Mouse (Mus musculus): ENCODE measurements around the gene Exd1. TPM values are rescaled to one million over a fixed set of nuclear protein-coding genes. Genes with fewer than 3 reads are reported as not detected.

Exd1 gene
- polyA plus RNA-seq, 1 experiment from 2014 or later, result 0.44 TPM

DNA sequence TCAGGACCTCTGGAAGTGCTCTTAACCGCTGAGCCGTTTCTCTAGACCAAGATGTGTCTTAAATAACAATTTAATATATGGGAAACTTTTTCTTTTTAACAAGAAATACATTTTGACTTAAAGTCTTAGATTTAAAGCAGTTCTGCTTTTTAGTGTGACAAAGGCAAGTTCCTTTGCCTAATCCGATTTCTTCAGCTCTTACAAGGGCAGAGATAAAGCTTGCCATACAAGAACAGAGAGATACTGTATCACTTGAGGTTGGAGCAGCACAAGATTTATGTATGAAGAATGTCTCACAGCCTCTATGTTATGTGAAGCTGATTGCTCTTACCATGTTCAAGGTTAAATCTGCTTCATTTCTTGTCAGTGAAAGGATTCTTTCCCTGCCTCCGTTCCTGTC, 17.9 kb upstream of the Exd1 start:
- no peaks in the 10 kb centered on the region for H3K4me1 ChIP-seq
- H3K36me3 ChIP-seq, result peaks cover 13% of the 10 kb centered on the region
- H3K9me3 ChIP-seq (replicated peaks), result no peaks in the 10 kb centered on the region
- 94% methylated on average over 4 of the region's 4 CpGs for WGBS
- no peak overlapping the region for H3K27ac ChIP-seq
- no peak overlapping the region for H3K4me3 ChIP-seq
- no peak for DNase-seq (ENCODE audit: low spot score)
- H3K27me3 ChIP-seq (ENCODE audit: low read depth, poor library complexity, severe bottlenecking), result no peaks in the 10 kb centered on the region

DNA sequence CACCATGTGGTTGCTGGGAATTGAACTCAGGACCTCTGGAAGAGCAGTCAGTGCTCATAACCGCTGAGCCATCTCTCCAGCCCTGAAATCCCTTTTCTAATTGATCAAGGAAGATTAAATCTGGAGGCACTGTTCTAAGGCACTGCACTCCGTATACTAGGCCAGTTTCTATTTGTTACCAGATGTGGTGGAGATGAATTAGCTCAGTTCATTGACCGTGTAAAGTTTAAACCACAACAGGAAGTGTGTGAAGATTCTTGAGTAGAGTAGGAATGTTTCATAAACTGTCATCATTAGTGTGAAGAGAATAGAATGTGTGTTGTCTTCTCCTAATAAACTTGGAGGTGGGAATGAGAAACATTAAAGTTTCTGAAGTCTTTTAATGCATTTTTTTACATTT, 14.4 kb upstream of the Exd1 start:
- Histone ChIP-seq H3K36me3 (peaks cover 13% of the 10 kb centered on the region), H3K4me3 (no peak overlapping the region), H3K9me3 (replicated peaks) (no peaks in the 10 kb centered on the region), H3K4me1 (peaks cover 10% of the 10 kb centered on the region), H3K27ac (no peak overlapping the region), H3K27me3 (ENCODE audit: low read depth, poor library complexity, severe bottlenecking) (no peaks in the 10 kb centered on the region)
- WGBS, result 88% methylated on average over 3 of the region's 3 CpGs
- DNase-seq (ENCODE audit: low spot score), result no peak

DNA sequence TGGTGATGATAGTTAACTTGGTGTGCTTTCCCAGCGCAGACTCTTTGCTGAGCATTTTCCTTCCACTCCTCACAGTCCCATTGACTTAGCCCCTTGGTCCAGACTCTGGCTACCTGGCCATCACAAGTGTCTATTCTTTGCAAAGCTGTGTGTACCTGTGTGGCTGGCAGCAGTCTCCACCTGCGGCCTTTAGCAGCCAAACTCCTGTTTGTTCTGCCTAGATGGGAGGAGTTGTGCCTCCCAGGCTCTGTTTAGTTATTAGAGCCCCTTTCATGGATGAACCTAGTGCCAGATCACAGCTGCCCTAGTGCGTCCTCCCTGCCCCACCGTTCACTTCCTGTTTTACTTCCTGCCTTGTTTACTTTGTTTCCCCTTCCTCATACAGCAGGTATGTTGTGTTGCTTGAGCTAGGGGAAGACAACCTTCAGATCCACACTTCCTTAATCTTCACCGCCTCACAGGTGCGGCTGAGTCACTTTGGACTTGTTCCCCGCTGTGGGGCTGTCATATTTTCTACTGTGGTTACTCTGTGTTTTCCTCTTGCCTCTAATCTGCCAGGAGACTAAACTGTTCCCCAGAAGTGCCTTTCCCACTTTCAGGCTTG, 11.4 kb upstream of the Exd1 start:
- Histone ChIP-seq H3K4me1 (peaks cover 10% of the 10 kb centered on the region), H3K36me3 (peaks cover 6% of the 10 kb centered on the region; the same call in 1 of the 2 replicates), H3K9me3 (replicated peaks) (no peaks in the 10 kb centered on the region), H3K4me3 (no peak overlapping the region), H3K27me3 (ENCODE audit: low read depth, poor library complexity, severe bottlenecking) (no peaks in the 10 kb centered on the region), H3K27ac (no peak overlapping the region)
- no peak for DNase-seq (ENCODE audit: low spot score)
- whole genome bisulfite sequencing, result 83% methylated on average over 7 of the region's 7 CpGs

DNA sequence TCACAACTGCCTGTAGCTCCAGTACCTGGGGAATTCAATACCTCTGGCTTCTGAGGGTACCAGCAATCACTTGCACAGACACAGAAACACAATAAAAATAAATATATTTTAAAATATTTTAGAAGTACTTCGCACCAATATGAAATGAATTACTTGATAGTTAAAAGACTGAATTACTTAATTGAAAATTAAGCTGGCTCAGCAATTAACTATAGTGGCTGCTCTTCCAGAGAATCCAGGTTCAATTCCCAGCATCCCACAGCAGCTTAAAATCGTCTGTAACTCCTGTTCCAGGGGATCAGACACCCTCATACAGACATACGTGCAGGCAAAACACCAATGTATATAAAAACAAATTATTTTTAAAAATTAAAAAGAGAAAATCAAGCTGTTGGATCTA, 10.6 kb upstream of the Exd1 start:
- Histone ChIP-seq H3K27ac (no peak overlapping the region), H3K4me3 (no peak overlapping the region), H3K4me1 (peaks cover 10% of the 10 kb centered on the region), H3K9me3 (replicated peaks) (no peaks in the 10 kb centered on the region), H3K36me3 (peaks cover 4% of the 10 kb centered on the region; the same call in 1 of the 2 replicates), H3K27me3 (ENCODE audit: low read depth, poor library complexity, severe bottlenecking) (no peaks in the 10 kb centered on the region)
- 90% methylated on average over 3 of the region's 3 CpGs for WGBS
- no peak for DNase-seq (ENCODE audit: low spot score)

- 81% methylated on average over 2 of the region's 2 CpGs for WGBS
- Histone ChIP-seq H3K4me3 (no peak overlapping the region), H3K9me3 (replicated peaks) (no peaks in the 10 kb centered on the region), H3K27me3 (ENCODE audit: low read depth, poor library complexity, severe bottlenecking) (no peaks in the 10 kb centered on the region), H3K27ac (no peak overlapping the region), H3K36me3 (0 out of 2 replicates have a peak, but pooled peaks cover 4% of the 10 kb centered on the region), H3K4me1 (peaks cover 17% of the 10 kb centered on the region)
- DNase-seq (ENCODE audit: low spot score), result no peak
Measured at GRCm38 (mm10) chr2:119549678-119550077, 2.3 kb upstream of the Exd1 start.

DNA sequence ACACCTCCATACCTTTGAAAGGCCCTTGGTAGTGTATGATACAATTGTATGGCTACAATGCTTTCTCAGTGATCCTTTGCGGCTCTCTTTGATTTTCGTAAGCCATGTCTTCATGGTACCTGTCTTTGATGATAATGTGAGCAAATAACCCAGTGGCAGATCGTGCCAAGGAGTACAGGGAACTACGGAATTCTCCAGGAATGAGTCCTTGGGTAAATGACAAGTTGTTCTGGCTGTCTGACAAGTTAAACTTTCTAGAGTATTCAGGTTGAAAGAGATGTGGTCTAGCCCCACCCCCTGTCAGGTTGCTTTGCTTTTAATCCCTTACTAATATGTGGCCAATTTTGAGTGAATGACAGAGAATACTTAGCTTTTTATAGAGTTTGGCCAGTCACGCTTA, 1.3 kb upstream of the Exd1 start:
- no peak overlapping the region for H3K27ac ChIP-seq
- 0 out of 2 replicates have a peak, but pooled peaks cover 4% of the 10 kb centered on the region for H3K36me3 ChIP-seq
- H3K9me3 ChIP-seq (replicated peaks), result no peaks in the 10 kb centered on the region
- WGBS, result 75% methylated on average over 5 of the region's 5 CpGs
- H3K4me3 ChIP-seq, result peak overlapping the region; percentile 78; the same call in 1 of the 2 replicates
- no peak for DNase-seq (ENCODE audit: low spot score)
- H3K4me1 ChIP-seq, result peaks cover 17% of the 10 kb centered on the region
- no peaks in the 10 kb centered on the region for H3K27me3 ChIP-seq (ENCODE audit: low read depth, poor library complexity, severe bottlenecking)

DNA sequence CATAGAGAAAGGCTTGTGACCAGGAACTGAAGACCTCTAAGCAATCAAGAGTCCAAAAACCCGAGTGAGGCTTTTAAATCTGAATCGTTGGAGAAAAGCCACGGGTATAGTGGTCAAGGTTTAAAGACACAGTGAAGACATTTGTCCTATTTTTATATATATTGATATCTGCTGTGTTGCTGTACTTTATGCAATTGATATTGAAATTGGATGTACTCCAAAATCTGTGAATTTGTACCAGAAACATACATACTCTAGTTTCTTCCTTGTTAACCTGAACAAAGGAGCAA, 889 bp upstream of the Exd1 start:
- H3K27me3 ChIP-seq (ENCODE audit: low read depth, poor library complexity, severe bottlenecking), result no peaks in the 10 kb centered on the region
- H3K27ac ChIP-seq, result peak overlapping the region; percentile 85; the same call in 1 of the 2 replicates
- no peaks in the 10 kb centered on the region for H3K9me3 ChIP-seq (replicated peaks)
- peaks cover 17% of the 10 kb centered on the region for H3K4me1 ChIP-seq
- no peak for DNase-seq (ENCODE audit: low spot score)
- H3K36me3 ChIP-seq, result 0 out of 2 replicates have a peak, but pooled peaks cover 4% of the 10 kb centered on the region
- H3K4me3 ChIP-seq, result peak overlapping the region; percentile 78
- 24% methylated on average over 3 of the region's 3 CpGs for WGBS

DNA sequence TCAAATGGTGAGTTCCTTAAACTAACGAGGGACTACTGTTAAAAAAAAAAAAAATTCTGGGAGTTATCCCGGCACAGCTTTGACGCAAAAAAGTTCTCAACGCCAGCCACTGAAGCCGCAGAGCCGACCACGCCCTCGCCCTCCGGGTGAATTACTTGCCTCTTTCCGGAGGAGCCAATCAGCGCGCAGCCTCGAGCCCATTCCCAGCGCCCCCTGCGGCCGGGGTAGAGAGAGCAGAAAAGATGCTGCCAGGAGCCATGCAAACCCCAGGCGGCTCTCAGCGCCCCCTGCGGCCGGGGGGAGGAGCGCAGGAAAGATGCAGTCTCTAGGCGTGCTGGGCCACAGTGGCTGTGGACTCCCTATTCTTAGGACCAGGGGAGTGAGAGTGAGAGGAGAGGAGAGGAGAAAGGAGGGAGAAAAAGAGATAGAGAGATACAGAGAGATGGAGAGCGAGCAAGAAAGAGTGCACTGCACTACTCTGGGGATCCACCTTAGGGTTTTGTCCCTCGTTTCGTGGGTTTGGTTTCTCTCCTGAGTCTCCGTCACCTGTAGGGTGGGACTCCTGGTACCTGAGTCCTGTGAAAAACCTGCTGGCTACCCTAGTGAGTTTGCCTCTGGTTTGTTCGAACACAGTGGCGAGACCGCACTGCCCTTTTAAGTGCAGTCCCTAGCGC, 442 bp downstream of the Exd1 start:
- DNase-seq (ENCODE audit: low spot score), result peak; percentile 91
- peak overlapping the region; percentile 78 for H3K4me3 ChIP-seq
- 0 out of 2 replicates have a peak, but pooled peaks cover 4% of the 10 kb centered on the region for H3K36me3 ChIP-seq
- no peaks in the 10 kb centered on the region for H3K27me3 ChIP-seq (ENCODE audit: low read depth, poor library complexity, severe bottlenecking)
- H3K4me1 ChIP-seq, result peaks cover 17% of the 10 kb centered on the region
- H3K27ac ChIP-seq, result peak overlapping the region; percentile 85
- WGBS, result under 1% methylated on average over 30 of the region's 30 CpGs
- H3K9me3 ChIP-seq (replicated peaks), result no peaks in the 10 kb centered on the region

- no peaks in the 10 kb centered on the region for H3K9me3 ChIP-seq (replicated peaks)
- no peak overlapping the region for H3K27ac ChIP-seq
- WGBS, result 81% methylated on average over 2 of the region's 2 CpGs
- H3K36me3 ChIP-seq, result no peaks in the 10 kb centered on the region
- no peak overlapping the region for H3K4me3 ChIP-seq
- H3K4me1 ChIP-seq, result peaks cover 13% of the 10 kb centered on the region
- DNase-seq (ENCODE audit: low spot score), result no peak
- H3K27me3 ChIP-seq (ENCODE audit: low read depth, poor library complexity, severe bottlenecking), result no peaks in the 10 kb centered on the region
Measured at GRCm38 (mm10) chr2:119543656-119544055, 3.8 kb downstream of the Exd1 start.

DNA sequence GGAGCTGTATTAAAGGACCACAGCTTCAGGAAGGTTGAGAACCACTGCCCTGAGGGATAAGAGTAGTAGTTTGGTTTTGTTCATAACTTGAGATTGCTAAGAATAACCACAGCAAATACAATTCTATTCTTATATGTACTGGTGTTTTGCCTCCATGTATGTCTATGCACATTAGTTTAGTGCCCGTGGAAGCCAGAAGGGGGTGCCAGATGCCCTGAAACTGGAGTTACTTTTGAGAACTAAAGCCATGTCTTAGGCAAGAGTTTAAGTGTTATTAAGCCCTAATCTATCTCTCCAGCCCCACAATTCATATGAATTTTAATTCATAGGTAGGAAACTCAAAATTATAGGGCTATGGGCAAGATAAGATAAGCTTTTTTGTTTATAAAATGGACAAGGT, 5.3 kb downstream of the Exd1 start:
- no peaks in the 10 kb centered on the region for H3K36me3 ChIP-seq
- DNase-seq (ENCODE audit: low spot score), result no peak
- no peaks in the 10 kb centered on the region for H3K27me3 ChIP-seq (ENCODE audit: low read depth, poor library complexity, severe bottlenecking)
- H3K4me1 ChIP-seq, result peaks cover 3% of the 10 kb centered on the region; the same call in 1 of the 2 replicates
- no peak overlapping the region for H3K27ac ChIP-seq
- 29% methylated on average over 1 of the region's 1 CpGs for WGBS
- no peaks in the 10 kb centered on the region for H3K9me3 ChIP-seq (replicated peaks)
- H3K4me3 ChIP-seq, result no peak overlapping the region

DNA sequence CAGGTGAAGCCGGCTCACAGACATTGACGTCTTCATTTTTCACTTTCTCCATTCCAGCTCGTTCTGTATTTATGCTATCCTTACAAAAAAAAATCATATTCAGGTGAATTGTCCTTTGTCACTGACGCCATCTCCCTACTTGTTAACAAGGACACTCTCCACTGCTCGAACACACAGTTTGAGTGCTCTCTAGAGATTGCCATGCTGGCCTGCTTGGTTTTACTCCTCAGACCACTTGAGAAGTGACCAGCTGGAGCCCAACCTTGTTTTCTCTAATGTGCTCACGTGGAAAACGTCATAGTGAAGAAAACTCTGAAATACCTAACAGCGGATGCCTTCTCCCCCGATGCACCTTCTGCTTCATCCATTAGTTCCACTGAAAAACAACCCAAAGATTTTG, 8.6 kb downstream of the Exd1 start:
- H3K4me3 ChIP-seq, result no peak overlapping the region
- no peaks in the 10 kb centered on the region for H3K27me3 ChIP-seq (ENCODE audit: low read depth, poor library complexity, severe bottlenecking)
- no peaks in the 10 kb centered on the region for H3K36me3 ChIP-seq
- H3K9me3 ChIP-seq (replicated peaks), result no peaks in the 10 kb centered on the region
- 83% methylated on average over 9 of the region's 9 CpGs for WGBS
- H3K27ac ChIP-seq, result no peak overlapping the region
- H3K4me1 ChIP-seq, result no peaks in the 10 kb centered on the region
- no peak for DNase-seq (ENCODE audit: low spot score)

GRCm38 (mm10) chr2:119525422-119525821, 22.0 kb downstream of the Exd1 start:
- Histone ChIP-seq H3K4me1 (no peaks in the 10 kb centered on the region), H3K27ac (no peak overlapping the region), H3K9me3 (replicated peaks) (no peaks in the 10 kb centered on the region), H3K36me3 (no peaks in the 10 kb centered on the region), H3K27me3 (ENCODE audit: low read depth, poor library complexity, severe bottlenecking) (no peaks in the 10 kb centered on the region), H3K4me3 (no peak overlapping the region)
- WGBS, result 62% methylated on average over 4 of the region's 4 CpGs
- no peak for DNase-seq (ENCODE audit: low spot score)

- 84% methylated on average over 4 of the region's 4 CpGs for WGBS
- no peak for DNase-seq (ENCODE audit: low spot score)
- H3K4me1 ChIP-seq, result no peaks in the 10 kb centered on the region
- no peaks in the 10 kb centered on the region for H3K36me3 ChIP-seq
- H3K27me3 ChIP-seq (ENCODE audit: low read depth, poor library complexity, severe bottlenecking), result no peaks in the 10 kb centered on the region
- H3K4me3 ChIP-seq, result no peak overlapping the region
- H3K9me3 ChIP-seq (replicated peaks), result no peaks in the 10 kb centered on the region
- no peak overlapping the region for H3K27ac ChIP-seq
Measured at GRCm38 (mm10) chr2:119523836-119524235, 23.6 kb downstream of the Exd1 start.
